Mouse (Mus musculus): ENCODE measurements around the gene Pth2. TPM values are rescaled to one million over a fixed set of nuclear protein-coding genes. Genes with fewer than 3 reads are reported as not detected.

Pth2 gene
- polyA plus RNA-seq, 1 experiment: not detected

- Histone ChIP-seq H3K4me1 (ENCODE audit: control insufficient read depth, insufficient read depth, low read length) (no peaks in the 10 kb centered on the region), H3K27ac (ENCODE audit: insufficient read depth, low read depth, low read length) (no peak overlapping the region), H3K4me3 (ENCODE audit: insufficient read depth, low read length) (no peak overlapping the region)
- no peak for TF ChIP-seq POLR2A (IDR thresholded peaks at IDR 0.05; ENCODE audit: borderline replicate concordance, low read depth, low read length)
- TF ChIP-seq CTCF (IDR thresholded peaks at IDR 0.05; ENCODE audit: low read depth, low read length): no peak
Measured at GRCm38 (mm10) chr7:45160866-45161265, 19.9 kb upstream of the Pth2 start.

GRCm38 (mm10) chr7:45161612-45162473, 19.0 kb upstream of the Pth2 start:
- Histone ChIP-seq H3K27ac (ENCODE audit: insufficient read depth, low read depth, low read length) (no peak overlapping the region), H3K4me3 (ENCODE audit: insufficient read depth, low read length) (peak overlapping the region; percentile 51)
- TF ChIP-seq CTCF (IDR thresholded peaks at IDR 0.05; ENCODE audit: low read depth, low read length): peak; percentile 80
- TF ChIP-seq POLR2A (IDR thresholded peaks at IDR 0.05; ENCODE audit: borderline replicate concordance, low read depth, low read length): no peak

DNA sequence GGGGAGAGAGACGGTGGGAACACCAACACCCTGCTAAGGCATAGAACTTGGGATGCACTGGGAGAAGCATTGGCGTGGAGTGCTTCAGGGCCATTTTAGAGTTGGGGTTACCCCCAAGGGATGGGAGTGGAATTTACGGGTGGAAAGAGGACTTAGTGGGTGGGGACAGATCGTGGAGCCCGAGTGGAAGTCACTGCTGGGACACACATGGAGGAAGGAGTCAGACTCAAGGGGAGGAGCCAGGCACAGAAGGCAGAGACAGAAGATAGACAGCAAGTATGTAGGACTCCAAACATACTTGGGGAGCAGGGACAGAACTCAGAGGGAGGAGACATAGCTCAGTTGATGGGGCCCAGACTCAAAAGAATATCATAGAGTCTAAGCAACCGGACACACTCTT, 18.2 kb upstream of the Pth2 start:
- no peak; the same call in 1 of the 2 replicates for TF ChIP-seq CTCF (IDR thresholded peaks at IDR 0.05; ENCODE audit: low read depth, low read length)
- TF ChIP-seq POLR2A (IDR thresholded peaks at IDR 0.05; ENCODE audit: borderline replicate concordance, low read depth, low read length): no peak
- Histone ChIP-seq H3K27ac (ENCODE audit: insufficient read depth, low read depth, low read length) (no peak overlapping the region), H3K4me3 (ENCODE audit: insufficient read depth, low read length) (peak overlapping the region; percentile 51), H3K4me1 (ENCODE audit: control insufficient read depth, insufficient read depth, low read length) (no peaks in the 10 kb centered on the region)

More at GRCm38 (mm10) chr7:45161612-45162473, 19.0 kb upstream of the Pth2 start:
- H3K4me1 ChIP-seq (ENCODE audit: control insufficient read depth, insufficient read depth, low read length): no peaks in the 10 kb centered on the region

- Histone ChIP-seq H3K27ac (ENCODE audit: insufficient read depth, low read depth, low read length) (no peak overlapping the region), H3K4me3 (ENCODE audit: insufficient read depth, low read length) (no peak overlapping the region), H3K4me1 (ENCODE audit: control insufficient read depth, insufficient read depth, low read length) (no peaks in the 10 kb centered on the region)
- TF ChIP-seq CTCF (IDR thresholded peaks at IDR 0.05; ENCODE audit: low read depth, low read length) (no peak), POLR2A (IDR thresholded peaks at IDR 0.05; ENCODE audit: borderline replicate concordance, low read depth, low read length) (no peak)
Measured at GRCm38 (mm10) chr7:45162996-45163615, 17.7 kb upstream of the Pth2 start.

DNA sequence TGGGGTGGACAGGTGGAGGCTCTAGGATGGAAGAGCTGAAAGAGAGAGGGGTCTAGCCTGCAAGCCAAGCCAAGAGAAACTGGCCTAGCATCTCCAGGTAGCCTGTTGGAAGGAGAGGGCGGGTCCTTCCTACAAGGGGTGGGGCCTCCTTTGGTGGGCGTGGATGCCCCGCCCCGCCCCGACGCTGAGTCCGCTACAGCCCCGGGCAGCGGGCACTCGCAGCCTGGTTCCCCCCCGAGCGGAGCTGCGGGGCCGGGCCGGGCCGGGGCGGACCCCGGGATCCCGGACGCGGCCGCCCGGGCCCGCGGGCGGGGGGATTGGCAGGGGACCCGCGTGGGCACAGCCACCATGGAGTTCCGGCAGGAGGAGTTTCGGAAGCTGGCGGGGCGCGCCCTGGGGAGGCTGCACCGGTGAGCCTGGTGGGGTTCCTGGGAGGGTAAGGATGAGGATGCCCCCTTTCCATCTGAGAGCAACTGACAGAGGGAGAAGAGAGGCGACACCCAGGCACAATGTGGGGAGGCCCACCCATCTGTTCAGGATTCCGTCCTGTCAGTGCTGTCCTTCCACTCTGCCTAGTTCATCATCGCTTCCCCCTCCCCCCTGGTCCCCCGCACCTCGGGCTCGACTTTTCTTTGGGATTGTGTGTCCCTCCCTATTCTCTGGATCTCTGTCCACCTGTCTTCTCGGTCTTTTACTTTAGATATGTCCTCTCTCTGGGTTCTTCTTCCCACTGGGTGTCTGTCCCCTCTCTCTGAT, 16.9 kb upstream of the Pth2 start, which contains the start of gene Slc17a7:
TSS of gene Slc17a7 (plus strand) at position 215 of the 756 bp plus-strand sequence.
- 0 out of 2 replicates have a peak within 1 kb of the TSS, but pooled peaks have one; percentile 6 for H3K4me3 ChIP-seq (ENCODE audit: insufficient read depth, low read length)
- TF ChIP-seq CTCF (IDR thresholded peaks at IDR 0.05; ENCODE audit: low read depth, low read length) (no peak), POLR2A (IDR thresholded peaks at IDR 0.05; ENCODE audit: borderline replicate concordance, low read depth, low read length) (no peak)
- H3K4me1 ChIP-seq (ENCODE audit: control insufficient read depth, insufficient read depth, low read length): no peaks in the 10 kb centered on the region
- H3K27ac ChIP-seq (ENCODE audit: insufficient read depth, low read depth, low read length): no peak within 1 kb of the TSS

GRCm38 (mm10) chr7:45164833-45165232, 16.0 kb upstream of the Pth2 start:
- TF ChIP-seq POLR2A (IDR thresholded peaks at IDR 0.05; ENCODE audit: borderline replicate concordance, low read depth, low read length): no peak
- no peak for TF ChIP-seq CTCF (IDR thresholded peaks at IDR 0.05; ENCODE audit: low read depth, low read length)
- no peaks in the 10 kb centered on the region for H3K4me1 ChIP-seq (ENCODE audit: control insufficient read depth, insufficient read depth, low read length)

GRCm38 (mm10) chr7:45165701-45166100, 15.1 kb upstream of the Pth2 start:
- no peak for TF ChIP-seq CTCF (IDR thresholded peaks at IDR 0.05; ENCODE audit: low read depth, low read length)
- TF ChIP-seq POLR2A (IDR thresholded peaks at IDR 0.05; ENCODE audit: borderline replicate concordance, low read depth, low read length): no peak
- Histone ChIP-seq H3K27ac (ENCODE audit: insufficient read depth, low read depth, low read length) (no peak overlapping the region), H3K4me3 (ENCODE audit: insufficient read depth, low read length) (no peak overlapping the region), H3K4me1 (ENCODE audit: control insufficient read depth, insufficient read depth, low read length) (no peaks in the 10 kb centered on the region)

More at GRCm38 (mm10) chr7:45164833-45165232, 16.0 kb upstream of the Pth2 start:
- H3K4me3 ChIP-seq (ENCODE audit: insufficient read depth, low read length): no peak overlapping the region
- no peak overlapping the region for H3K27ac ChIP-seq (ENCODE audit: insufficient read depth, low read depth, low read length)

DNA sequence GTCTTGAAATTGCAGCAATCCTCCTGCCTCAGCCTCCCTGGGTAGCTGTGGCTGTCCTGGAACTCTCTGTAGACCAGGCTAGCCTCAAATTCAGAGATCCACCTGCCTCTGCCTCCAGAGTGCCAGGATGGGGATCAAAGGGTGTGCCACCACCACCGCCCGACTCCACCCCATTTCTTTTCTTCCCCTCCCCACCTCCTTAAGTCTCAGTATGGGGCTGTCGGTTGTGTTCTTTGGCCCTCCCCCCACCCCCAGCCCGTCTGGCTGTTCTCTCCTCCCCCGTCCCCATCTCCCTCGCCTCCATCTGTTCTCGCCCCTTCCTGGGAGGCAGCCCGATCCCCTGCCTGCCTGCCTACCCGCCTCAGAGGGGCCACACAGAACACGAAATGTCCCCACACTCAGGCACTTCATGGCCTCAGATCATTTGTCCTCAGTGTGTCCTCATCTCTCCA, 13.8 kb upstream of the Pth2 start:
- no peak overlapping the region for H3K4me3 ChIP-seq (ENCODE audit: insufficient read depth, low read length)
- no peaks in the 10 kb centered on the region for H3K4me1 ChIP-seq (ENCODE audit: control insufficient read depth, insufficient read depth, low read length)
- no peak overlapping the region for H3K27ac ChIP-seq (ENCODE audit: insufficient read depth, low read depth, low read length)
- TF ChIP-seq POLR2A (IDR thresholded peaks at IDR 0.05; ENCODE audit: borderline replicate concordance, low read depth, low read length) (no peak), CTCF (IDR thresholded peaks at IDR 0.05; ENCODE audit: low read depth, low read length) (no peak)

DNA sequence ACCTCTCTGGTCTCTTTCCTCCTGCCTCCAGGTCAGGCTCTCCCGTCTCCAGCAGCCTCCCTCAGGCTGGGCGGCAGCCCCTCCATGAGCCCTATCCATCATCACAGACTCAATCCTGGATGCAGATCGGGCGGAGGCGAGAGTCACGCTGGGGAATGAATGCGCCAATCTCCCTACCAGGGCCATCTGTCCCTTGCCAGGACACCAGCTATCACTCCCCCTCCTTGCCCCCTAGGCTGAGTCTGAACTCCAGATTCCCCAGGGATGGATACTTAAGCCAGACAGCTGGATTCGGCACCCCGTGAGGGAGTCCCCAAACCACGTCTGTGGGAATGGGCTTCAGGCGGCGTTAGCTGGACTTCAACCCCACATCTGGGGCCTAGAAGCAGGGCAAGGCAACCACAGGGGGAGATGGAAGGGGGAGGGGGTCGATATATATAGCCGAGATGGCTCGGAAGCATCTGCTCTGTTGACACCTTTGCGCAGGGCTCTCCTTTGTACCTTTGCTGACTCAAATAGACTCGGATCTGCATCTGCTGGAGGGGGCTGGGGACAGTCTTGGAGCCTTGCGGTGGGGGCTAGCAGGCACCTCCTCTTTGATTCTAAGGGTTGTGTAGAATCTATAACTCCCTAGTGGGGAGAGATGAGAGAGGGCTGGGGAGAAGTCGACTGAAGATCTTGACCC, 12.9 kb upstream of the Pth2 start:
- TF ChIP-seq POLR2A (IDR thresholded peaks at IDR 0.05; ENCODE audit: borderline replicate concordance, low read depth, low read length) (no peak), CTCF (IDR thresholded peaks at IDR 0.05; ENCODE audit: low read depth, low read length) (no peak)
- Histone ChIP-seq H3K4me1 (ENCODE audit: control insufficient read depth, insufficient read depth, low read length) (no peaks in the 10 kb centered on the region), H3K4me3 (ENCODE audit: insufficient read depth, low read length) (no peak overlapping the region), H3K27ac (ENCODE audit: insufficient read depth, low read depth, low read length) (no peak overlapping the region)

Data from bone marrow macrophage, adult 2 months (primary cell).